Mouse (Mus musculus) 3134 (cell line): ENCODE data around the gene Olfr397.

Source experiments
- DNase-seq: peaks from one replicate; pipeline ENCODE4 v3.0.0-alpha.2; 2011; ENCODE audit warnings: low spot score; ENCODE audit not compliant: insufficient read length; ENCODE audit errors: extremely low read depth

Olfr397 gene

GRCm38 (mm10) chr11:73960517-73960916, at the start of gene Olfr397:
Olfr397 (plus strand) TSS chr11:73960817.
- DNase-seq: no peak

GRCm38 (mm10) chr11:73936377-73936776, 24.2 kb upstream of the Olfr397 start, which contains the start of gene Olfr23:
Olfr23 (plus strand) TSS chr11:73936677.
- no peak for DNase-seq

- DNase-seq: no peak
Measured at GRCm38 (mm10) chr11:73990307-73990706, 29.7 kb downstream of the Olfr397 start, which contains the start of gene Olfr398. Olfr398 (minus strand) TSS chr11:73990407.

- no peak for DNase-seq
Measured at GRCm38 (mm10) chr11:73993115-73993514, 32.5 kb downstream of the Olfr397 start.
